Mouse (Mus musculus) yolk sac, embryonic 10.5 days (tissue): ENCODE results near the gene Celf5.
"Not testable (repeated sequence)": the region's sequence is repeated elsewhere in the genome, so short reads cannot be mapped to it uniquely, and the experiment has no call there.

Experiments used
- DNase-seq: peaks from one replicate; pipeline ENCODE4 v3.0.0-alpha.2; 2017; ENCODE audit warnings: low spot score

Gene Celf5

DNA sequence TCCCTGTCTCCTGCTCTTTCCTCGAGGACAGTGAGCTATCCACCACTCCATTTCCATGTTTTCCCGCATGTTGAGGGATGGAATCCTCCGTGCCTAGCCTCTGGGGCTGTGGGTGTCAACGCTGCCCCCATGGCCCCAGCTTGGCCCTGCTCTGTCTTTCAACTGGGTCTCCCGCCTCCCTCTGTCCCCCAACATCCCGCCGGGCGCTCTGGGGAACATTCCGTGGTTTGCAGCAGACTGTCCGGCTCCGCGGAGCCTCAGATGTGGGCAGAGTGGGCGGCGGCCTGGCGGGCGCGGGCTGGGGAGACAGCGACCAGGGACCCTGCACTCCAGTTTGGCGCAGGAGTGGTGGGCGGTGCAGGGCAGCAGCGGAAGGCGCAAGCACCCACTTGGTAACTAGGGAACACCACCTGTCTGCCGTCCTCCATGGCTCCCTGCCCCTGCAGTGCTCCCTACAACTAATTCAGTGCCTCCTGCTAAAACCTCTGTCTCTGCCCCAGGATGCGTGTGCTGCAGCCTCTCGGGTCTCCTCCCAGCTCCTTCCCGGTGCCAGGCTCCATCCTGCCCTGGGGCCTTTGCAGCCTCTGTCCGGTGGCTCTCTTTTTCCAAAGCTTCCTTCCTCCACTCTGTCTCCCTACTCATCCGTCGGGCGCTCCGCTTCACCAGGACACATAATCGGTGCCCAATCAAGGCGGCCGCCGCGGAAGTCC lies 30.1 kb downstream of the Celf5 start:
- DNase-seq = no peak

DNA sequence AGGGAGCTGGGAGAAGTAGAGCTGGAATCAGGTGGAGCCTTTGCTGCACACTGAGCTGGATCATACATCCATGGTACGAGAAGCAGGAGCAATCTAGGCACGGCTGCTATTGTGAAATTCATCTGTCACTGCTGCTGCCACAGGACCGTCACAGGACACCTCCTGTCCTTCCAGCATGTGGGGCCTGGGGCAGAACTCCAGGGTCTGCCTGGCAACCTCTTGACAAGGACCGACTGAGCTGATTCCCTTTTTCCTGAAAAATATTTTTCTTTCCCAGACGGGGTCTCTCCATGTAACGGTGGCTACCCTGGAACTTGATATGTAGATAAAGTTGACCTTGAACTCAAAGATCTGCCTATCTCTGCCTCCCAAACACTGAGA lies 31.2 kb downstream of the Celf5 start:
- DNase-seq = no peak

DNA sequence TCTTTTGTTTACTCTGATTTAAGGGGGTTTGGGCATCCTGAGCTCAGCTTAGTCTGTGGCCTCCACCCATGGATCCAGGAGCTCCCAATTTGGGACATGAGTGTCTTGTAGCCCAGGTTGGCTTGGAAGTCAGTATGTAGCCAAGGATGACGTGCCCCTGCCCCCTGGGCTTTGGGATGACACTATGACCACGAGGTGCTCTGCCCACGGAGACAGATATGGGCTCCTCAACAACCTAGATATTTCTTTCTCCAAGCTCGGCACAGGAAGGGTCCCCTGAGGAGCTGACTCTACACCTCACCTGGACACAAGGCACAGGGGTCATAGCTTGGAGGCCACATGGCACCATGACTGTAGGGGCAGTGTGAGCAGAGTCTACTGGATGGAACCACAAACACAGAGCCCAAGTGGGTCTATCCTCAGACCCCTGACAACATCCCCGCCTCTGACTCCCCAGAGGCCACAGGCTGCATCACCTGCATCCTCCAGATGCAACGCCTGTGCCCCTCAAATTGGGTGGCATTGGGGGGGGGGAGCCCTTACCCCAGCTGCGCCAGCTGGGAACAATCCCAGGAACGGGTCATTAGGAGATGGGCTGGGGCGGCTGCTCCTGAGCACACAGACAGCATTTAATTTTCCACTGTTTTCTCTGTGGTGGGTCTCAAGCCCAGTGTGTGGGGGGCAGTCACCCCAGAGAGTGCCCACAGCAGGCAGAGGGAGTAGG lies 31.7 kb downstream of the Celf5 start:
- no peak for DNase-seq

DNA sequence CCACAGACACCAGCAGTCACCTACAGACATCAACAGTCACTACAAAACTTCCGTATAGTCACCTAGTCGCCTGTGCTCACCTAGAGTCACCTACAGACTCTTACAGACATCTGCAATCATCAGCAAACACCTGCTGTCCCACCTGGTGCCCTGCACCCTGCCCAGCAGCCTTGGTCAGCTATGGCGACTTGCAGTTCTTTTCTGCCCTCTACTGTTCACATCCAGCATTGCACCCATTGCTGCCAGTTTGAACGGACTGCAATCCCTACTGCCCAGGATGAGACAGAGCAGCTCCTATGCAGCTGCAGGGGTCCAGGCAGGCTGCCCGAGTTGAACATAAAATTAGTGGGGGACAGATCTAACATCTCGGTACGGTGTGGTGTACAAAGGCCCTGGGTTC lies 32.4 kb downstream of the Celf5 start:
- peak; percentile 71 for DNase-seq

DNA sequence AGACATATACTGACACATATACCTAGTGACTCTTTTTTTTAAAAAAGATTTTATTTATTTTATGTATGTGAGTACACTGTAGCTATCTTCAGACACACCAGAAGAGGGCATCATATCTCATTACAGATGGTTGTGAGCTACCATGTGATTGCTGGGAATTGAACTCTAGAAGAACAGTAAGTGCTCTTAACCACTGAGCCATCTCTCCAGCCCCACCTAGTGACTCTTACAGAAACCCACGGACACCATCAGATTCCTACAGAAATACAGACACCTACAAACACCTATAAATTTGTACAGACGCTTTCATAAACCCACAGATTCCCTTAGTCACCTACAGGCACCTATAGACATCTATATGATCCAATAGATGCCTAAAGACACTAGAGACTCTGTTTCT lies 37.0 kb downstream of the Celf5 start:
- not testable (repeated sequence) for DNase-seq

- no peak for DNase-seq
Measured at GRCm38 (mm10) chr10:81441019-81441418, 41.5 kb downstream of the Celf5 start.

- no peak for DNase-seq
Measured at GRCm38 (mm10) chr10:81435436-81435835, 47.1 kb downstream of the Celf5 start.

- no peak for DNase-seq
Measured at GRCm38 (mm10) chr10:81434361-81435263, 47.9 kb downstream of the Celf5 start.

GRCm38 (mm10) chr10:81433541-81434289 lies 48.8 kb downstream of the Celf5 start:
- no peak for DNase-seq

DNA sequence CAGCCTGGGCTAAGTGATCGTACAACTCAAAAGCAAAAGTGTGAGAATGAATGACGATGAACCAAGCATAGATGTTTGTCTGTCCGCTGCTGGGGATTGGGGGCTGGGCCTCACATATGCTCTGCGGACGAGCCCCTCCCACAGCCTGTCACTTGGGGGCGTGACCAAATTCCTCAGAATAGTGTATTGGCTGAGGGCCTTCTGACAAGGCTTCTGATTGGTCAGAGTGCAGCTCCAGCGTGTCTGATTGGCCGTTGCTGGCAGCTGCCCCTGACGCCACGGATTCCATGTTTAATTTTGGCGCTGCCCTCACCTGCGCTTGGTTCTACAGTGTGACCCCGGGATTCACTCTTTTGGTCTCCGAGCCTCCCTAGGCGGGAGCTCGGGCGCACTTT lies 49.6 kb downstream of the Celf5 start:
- DNase-seq = peak; percentile 72

DNA sequence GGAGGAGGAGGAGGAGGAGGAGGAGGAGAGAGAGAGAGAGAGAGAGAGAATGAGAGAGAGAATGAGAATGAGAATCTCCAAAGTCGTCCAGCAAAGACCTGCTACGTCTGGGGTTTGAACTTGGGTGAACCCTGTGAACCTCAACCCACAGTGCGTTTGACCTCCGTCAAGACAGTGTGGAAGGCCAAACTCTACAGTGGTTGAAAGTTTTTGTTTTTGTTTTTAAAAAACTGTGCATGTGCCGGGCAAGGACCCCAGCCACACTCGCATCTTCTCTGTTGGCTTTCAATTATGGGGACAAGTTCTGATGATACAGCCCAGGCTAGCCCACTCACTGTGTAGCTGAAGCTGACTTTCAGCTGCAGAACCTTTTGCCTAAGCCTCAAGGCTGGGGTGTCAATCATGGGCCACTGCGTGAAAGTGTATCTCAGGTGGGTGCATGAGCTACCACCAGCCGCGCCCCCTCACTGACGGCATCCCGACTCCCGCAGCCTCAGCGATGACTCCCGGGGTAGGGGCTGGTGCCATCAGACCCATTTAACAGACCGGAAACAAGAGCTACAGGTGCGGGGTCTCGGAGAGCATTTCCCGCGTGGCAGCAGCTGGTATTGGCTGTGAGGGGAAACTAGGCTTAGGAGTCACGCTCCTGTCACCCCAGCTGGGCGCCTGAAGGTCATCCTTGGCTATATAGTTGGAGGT lies 50.2 kb downstream of the Celf5 start:
- no peak for DNase-seq

DNA sequence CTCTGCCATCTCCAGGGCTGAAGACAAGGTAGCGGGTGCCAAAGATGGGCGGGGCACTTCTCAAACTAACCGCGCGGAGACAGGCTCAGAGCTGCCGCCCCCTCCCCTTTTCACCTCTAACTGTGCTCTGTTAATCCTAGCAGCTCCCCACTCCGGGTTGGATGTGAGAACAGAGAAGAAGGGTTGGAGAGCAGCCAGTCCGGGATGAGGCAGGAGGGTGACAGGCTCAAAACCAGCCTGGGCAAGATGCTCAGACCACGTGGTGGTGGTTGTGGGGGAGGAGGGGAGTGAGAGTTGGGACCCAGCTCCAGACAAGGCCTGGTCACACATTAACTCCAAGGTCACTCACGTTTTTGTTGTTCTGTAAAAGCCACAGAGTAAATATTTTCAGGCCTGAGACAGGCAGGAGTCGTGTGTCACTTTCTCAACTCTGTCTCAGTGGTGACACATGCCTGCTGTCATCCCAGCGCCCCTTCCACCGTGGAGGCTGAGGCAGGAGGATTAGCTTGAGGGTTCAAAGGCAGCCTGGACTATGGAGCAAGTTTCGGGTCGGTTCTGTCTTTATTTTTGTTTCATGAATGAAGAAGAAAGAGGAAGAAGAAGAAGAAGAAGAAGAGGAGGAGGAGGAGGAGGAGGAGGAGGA lies 50.9 kb downstream of the Celf5 start:
- peak; percentile 68 for DNase-seq

GRCm38 (mm10) chr10:81430831-81431525 lies 51.5 kb downstream of the Celf5 start:
- peak; percentile 58 for DNase-seq

DNA sequence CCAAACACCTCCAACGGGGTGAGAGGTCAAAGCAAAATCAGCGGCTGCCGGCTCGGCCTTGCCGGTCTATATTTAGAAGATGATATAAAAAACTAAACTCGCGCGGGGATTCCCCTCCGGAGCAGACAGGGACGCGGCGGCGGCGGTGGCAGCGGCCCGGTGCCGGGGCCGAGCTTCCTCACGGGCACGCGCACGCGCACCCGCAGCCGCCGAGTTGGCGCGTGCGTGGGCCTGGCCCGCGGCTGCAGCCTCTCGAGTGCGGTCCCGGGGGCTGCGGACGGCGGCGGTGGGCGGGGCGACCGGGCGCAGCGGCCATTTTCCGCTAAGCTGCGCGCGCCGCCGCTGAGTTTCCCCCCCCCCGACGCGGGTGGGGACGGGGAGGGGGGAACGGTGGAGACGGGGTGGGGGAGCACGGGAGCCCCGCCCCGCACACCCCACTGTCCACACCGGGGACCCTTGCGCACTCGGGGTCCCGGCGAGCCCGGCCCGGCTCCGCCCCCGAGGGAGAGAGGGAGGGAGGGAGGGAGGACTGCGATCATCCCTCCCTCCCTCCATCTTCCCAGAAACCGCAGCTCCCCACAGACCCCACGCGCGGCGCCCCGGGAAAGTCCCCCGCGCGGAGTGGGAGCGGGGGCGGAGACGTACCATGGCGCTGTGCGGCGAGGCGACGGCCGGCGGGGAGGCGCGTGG lies 52.2 kb downstream of the Celf5 start:
- DNase-seq = peak; percentile 77

DNA sequence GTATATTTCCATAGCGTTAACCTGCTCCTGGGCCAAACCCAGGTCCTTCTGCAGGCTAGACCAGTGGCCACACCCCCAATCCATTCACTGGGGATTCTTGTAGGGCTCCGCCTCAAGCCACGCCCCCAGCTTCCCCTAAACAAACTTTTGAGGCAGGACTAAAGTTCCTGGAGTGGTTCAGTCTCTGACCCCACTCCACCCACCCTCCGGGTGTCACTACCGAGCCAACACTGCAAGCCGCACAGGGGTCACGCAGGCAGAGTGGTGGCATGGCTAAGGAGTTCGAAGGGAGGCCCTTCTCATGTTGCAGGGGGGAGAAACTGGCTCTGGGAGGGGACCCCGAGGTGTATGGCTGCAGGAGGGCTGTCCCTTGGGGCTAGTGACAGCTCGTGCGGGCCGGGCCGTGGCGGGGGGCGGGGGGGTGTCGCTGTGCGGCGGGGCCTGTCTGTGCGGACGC lies 52.9 kb downstream of the Celf5 start:
- peak; percentile 82 for DNase-seq

DNA sequence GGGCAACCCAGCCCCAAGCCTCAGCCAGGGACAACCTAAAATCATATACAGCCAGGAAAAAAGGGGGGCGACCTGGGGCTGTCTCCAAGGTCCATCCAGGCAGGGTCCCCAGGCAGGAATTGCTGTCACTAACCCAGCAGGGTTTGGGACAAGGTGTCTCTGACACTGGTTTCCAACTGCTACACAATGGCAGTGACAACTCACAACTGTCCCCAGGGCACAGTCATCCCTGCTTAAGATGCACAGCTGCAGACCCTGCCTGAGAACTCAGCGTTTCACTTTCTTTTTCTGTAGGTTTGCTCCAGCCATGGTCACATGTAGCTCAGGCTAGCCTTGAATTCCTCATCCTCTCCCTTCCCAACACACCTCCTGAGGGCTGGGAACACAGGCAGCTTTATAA lies 53.4 kb downstream of the Celf5 start:
- DNase-seq = no peak

DNA sequence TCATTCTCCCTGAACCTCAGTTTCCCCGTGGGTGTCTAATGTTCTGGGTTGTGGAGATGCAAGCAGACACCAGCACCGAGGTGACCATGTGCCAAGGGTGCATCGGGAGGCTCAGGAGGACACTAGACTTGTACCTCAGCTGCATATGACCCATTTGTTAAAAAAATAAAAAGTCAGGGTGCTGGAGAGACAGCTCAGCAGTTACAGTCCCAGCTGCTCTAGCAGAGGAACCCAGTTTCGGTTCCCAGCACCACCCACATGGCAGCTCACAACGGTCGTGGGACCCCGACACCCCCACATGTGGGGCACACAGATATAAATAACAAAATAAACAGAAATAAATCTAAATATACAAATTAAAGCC lies 54.0 kb downstream of the Celf5 start:
- no peak for DNase-seq

DNA sequence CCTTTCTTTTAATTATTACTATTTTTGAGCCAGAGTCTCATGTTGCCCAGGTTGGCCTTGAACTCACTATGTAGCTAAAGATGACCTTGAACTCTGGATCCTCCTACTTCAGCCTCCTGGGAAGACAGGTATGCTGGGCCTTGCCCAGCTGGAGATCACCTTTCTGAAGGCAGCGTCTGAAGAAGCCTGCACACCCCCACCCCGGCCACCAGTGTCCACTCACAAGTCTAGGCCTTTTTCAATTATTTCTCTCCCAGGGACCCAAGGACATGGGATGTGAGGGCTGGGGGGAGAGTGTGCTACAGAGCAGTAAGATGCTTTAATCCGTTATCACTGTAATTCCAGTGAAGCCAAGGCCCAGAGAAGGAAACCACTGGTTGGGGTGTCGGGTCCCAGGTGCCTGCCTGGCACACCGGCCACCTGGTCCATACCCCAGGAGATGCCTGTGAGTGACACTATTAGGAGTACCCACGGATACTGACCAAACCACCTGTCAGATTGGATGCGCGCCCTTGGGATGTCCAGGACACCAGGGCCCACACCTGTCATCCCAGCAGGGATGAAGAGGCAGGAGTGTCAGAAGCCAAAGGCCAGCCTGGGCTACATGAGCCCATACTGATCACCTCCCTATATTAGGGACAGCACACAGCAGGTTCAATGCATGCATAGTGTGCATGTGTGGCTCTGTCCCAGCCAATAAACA lies 54.6 kb downstream of the Celf5 start:
- DNase-seq = no peak

DNA sequence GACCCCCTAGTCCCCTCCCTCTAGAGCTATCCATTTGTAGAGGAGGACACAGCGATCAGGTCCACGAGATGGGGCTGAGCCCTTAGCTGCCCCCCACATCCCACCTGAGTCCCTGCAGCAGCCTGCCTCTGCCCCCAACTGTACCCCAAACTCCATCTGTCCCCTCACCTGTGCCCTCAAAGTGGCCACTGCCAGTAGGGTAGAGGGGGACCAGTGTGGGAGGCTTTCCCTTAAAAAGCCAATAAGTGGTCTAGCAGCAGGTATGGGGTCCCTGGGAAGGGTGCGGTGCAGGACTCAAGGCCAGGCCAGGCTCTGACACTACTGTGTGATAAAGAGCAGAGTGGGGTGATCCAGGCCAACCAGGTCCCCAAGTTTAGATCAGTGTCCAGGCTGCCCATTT lies 55.2 kb downstream of the Celf5 start:
- DNase-seq = no peak
